25 mouse cellular contexts compared by ENCODE assay signal in genomic region chr13:13498022-13498421, GRCm38 (mm10).
"Had no signal": no experiment of that assay in that cellular context is flagged by ENCODE, and none has a peak within 500 bp of the region (broad histone marks: within the 10 kb centered on the region; RNA-seq: fewer than 3 reads in every experiment).

No protein-coding gene starts in this region.

- DNase-seq: gastrocnemius, adult 2 months; gastrocnemius, postnatal 10 days; gastrocnemius, postnatal 25 days; heart, adult 18-20 months; heart, postnatal 10 days; heart, postnatal 4 days; kidney, adult 8-10 months; kidney, postnatal 25 days; liver; liver, embryonic 13.5 days had no signal

- ATAC-seq: hindbrain, embryonic 16.5 days; inflammation-experienced regulatory T-cells, adult 6 months; intestine, embryonic 15.5 days; intestine, postnatal 0 days had no signal

- H3K36me3 ChIP-seq: hindbrain, embryonic 10.5 days; hindbrain, embryonic 12.5 days; intestine, embryonic 15.5 days; liver, embryonic 15.5 days had no signal

- H3K27me3 ChIP-seq: heart, embryonic 12.5 days; hindbrain, embryonic 12.5 days; intestine, embryonic 15.5 days; limb, embryonic 12.5 days; liver, embryonic 13.5 days; liver, embryonic 15.5 days had no signal

- H3K4me3 ChIP-seq: gastrocnemius, adult 2 months; heart, embryonic 10.5 days; heart, embryonic 12.5 days; hindbrain, embryonic 10.5 days; hindbrain, embryonic 12.5 days; intestine, embryonic 15.5 days; layer of hippocampus, adult 2 months; left cerebral cortex, adult 2 months; limb, embryonic 10.5 days; limb, embryonic 12.5 days; liver, embryonic 13.5 days; liver, embryonic 15.5 days had no signal

- H3K9ac ChIP-seq: heart, embryonic 12.5 days; hindbrain, embryonic 12.5 days; hindbrain, embryonic 14.5 days; intestine, embryonic 15.5 days; limb, embryonic 12.5 days; liver, embryonic 13.5 days; liver, embryonic 15.5 days had no signal

- H3K27ac ChIP-seq: gastrocnemius, adult 2 months; heart, embryonic 10.5 days; hindbrain, embryonic 10.5 days; hindbrain, embryonic 12.5 days; hindbrain, embryonic 14.5 days; intestine, embryonic 15.5 days; layer of hippocampus, adult 2 months; left cerebral cortex, adult 2 months; limb, embryonic 10.5 days; limb, embryonic 12.5 days; liver, embryonic 13.5 days; liver, embryonic 15.5 days had no signal

- H3K4me2 ChIP-seq: heart, embryonic 12.5 days; hindbrain, embryonic 12.5 days; hindbrain, embryonic 14.5 days; intestine, embryonic 15.5 days; limb, embryonic 12.5 days; liver, embryonic 11.5 days; liver, embryonic 13.5 days; liver, embryonic 15.5 days had no signal

- H3K9me3 ChIP-seq: heart, embryonic 10.5 days; heart, embryonic 12.5 days; hindbrain, embryonic 10.5 days; hindbrain, embryonic 12.5 days; intestine, embryonic 15.5 days; limb, embryonic 10.5 days; limb, embryonic 12.5 days; liver, embryonic 13.5 days; liver, embryonic 15.5 days had no signal

- H3K4me1 ChIP-seq: heart, embryonic 10.5 days; hindbrain, embryonic 10.5 days; hindbrain, embryonic 12.5 days; intestine, embryonic 15.5 days; limb, embryonic 10.5 days; limb, embryonic 12.5 days; liver, embryonic 13.5 days; liver, embryonic 15.5 days had no signal
